Mouse (Mus musculus) gastrocnemius, postnatal 10 days (tissue): ENCODE measurements around the gene Vwa8. TPM values are rescaled to one million over a fixed set of nuclear protein-coding genes. Genes with fewer than 3 reads are reported as not detected.

Experiments
- DNase-seq: peaks from one replicate; pipeline ENCODE4 v3.0.0; 2021; ENCODE audit warnings: mixed read lengths
- total RNA-seq, 2 experiments: library from RNA; stranded (reverse); gene quantifications; 2 replicates each; pipeline ENCODE4 v1.2.3; 2021

The Vwa8 gene
- total RNA-seq, 2 experiments from 2014 or later = 54.2 to 61.2 TPM

DNA sequence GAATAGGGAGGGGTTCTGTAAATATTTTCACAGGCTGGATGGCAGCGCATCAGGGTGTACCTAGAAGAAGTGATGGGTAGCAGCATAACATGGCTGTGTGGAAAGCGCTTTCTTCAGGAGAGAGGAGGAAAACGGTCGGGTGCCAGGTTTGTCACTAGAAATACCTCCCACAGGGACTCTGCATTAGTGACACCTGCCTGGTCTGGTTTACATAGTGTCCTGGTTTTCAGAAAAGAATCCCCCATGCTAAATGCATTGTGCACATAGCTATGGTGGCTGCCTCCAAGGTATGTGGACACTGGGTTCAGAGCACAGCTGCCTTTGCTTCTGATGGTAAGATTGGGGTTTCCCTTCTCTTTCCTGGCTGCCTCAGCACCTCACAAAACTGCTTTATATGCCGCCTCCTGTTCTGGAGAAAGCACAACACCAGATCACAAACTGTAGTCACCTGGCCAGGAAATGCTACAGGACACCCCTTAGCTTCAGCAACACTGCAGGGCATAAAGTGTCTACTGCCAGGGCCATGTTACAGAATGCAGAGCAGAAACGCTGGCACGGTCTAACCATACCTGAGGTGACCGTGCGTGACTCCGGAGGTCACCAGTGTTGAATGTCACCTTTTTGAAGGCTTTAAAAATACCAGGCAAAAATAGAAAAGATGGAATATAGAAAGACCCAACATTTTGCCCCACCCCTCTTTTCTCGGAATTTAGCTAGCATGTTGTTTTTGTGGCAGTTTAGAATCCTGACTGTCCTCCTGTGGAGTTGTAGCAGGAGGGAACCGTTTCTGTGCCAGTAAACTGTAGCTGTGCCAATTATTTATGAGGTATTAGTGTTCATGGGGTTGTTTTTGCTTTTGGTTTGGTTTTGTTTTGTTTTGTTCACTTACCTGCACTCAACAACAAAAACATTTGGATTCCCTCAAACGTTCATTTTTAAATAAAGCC lies 295.7 kb downstream of the Vwa8 start:
- DNase-seq = no peak

DNA sequence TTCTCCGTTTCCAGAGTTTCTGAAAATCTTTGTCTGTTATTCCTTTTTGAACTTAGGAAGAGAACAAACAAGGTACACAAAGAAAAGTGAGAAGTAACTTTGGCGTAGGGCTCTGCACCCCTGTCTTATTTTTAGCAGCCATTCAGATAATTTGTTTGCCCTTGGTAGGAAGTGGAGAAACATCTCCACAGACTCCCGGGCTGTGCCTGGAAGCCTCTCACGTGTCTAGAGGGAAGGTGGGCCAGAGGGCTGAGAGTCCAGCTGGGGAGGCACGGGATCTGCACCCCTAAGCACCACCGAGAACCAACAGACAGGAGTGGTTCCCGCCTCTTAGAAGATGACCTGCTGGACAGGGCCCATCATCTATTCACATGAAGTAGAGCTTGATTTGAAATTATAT lies 302.9 kb downstream of the Vwa8 start:
- no peak for DNase-seq

DNA sequence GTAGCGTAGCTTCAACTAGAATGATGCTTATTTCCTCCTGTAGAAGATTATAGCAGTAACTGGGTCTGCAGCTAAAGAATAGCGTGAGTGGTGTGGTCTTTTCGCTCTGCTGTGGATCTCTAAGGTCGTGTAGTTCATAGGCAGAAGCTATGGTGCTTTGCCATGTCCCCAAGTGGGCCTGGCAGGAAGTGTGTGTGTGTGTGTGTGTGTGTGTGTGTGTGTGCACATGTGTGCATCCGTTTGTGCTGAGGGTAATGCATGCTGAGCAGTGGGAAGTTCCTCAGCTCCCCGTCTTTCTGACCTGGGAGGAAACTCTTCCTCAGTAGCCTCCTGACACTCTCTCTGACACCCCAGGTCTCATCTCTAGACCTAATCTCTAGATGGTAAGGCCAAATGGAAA lies 305.0 kb downstream of the Vwa8 start:
- DNase-seq = no peak

- DNase-seq = no peak
Observed at GRCm38 (mm10) chr14:79154961-79155360, 306.1 kb downstream of the Vwa8 start.

- DNase-seq = no peak
Observed at GRCm38 (mm10) chr14:79156526-79157411, 307.9 kb downstream of the Vwa8 start.

DNA sequence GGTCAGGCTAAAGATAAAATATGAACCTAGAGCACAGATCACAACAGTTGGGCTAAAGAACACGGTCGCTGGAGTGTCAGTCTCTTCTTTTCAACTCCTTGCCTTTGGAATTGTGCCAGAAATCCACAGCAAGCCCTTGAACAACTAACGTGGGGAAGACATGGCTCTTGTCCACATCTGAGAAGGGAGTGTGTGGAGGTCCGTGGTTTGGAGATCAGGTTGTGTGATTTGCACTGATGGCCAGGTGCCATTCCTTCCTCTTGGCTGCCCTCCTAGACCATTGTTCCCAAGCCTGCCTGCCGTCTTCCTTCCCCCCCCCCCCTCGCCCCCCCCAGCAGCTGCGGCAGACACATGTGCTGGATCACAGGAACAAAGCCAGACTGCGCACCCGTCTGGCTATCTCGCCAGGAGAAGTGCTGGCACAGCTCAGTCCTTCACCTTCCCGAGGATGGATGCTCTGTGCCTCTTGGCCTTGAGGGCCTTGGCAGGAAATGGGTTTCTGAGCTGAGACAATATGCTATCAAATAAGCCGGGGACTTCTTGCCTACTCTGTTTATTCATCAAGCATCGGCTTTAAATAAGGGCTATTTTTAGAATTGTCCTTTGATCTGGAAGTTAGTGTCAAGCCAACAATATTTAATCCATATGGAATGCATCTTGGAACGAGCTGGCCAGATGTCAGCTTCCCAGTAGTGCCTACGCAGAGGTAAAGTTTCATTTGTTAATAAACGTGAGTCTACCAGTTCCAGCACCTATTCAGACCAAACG lies 308.8 kb downstream of the Vwa8 start:
- peak; percentile 25 for DNase-seq

DNA sequence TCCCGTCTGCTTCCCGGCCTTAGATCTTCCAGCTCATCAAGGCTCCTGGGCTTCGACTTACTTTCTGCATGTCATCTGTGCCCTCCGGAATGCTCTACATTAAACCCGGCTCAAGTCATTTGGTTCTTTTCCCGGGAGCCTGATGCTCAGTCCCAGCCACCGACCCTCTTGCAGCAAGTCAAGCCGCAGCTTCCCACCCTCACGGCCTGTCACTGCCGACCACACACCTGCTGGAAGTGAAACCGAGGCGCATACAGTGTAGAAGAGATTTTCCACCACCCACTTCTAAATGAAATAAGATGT lies 309.3 kb downstream of the Vwa8 start:
- no peak for DNase-seq

DNA sequence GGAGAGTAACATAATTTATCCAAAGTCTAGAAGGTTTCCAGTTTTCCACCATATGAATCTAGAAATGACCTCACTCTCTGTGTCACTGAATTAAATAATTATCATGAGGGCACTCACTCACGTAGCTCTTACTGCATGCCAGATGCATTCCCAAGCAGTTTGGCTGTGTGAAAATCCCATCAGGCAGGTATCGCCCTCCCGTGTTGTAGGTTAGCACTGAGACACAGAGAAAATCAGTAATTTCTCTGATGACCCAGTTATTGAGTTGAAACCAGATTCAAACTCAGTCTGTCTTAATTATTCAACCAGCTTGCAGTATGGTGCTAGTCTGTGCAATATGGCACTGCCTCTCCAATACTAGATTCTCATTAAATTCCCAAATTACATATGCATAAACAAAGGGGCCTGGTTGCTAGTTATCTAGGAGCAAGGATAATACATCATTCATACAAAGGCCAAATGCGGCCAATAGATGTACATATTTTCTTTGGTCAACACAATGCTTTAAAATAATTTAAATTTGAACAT lies 309.9 kb downstream of the Vwa8 start:
- DNase-seq = no peak

DNA sequence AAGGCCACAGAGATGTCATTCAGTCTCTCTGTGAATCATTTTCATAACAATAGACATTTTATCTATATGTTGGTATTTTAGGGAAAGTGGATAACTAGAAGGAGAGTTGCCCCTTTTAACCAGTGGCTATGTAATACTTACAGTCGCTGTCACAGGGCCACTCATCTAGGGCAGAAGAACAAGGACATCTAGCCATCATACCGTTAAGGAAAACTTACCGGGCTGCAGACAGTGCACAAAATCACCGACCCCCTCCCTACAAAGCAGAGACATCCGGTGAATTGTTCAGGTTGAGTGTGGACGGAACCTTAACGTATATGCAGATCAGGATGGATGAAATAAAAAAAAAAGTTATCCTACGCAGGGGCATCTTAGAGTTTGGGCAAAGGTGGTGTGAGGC lies 310.6 kb downstream of the Vwa8 start:
- no peak for DNase-seq

DNA sequence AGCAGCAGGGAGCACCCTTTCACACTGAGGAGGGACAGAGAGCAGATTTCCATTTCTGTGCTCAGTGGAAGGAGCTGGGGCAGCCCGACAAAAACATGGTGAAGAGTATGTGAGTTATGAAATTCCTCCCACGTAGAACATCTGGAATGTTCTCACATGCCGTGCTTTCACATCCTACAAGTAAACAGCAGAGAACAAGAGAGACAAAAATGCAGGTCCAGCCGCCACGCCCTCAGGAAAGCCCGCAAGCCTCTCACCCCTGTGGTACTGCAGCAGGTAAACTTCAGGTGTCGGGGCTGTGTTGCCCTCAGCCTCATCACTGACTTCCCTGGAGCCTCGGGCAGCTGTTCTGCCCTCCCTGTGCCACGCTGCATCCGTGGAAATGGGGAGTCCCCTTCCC lies 311.6 kb downstream of the Vwa8 start:
- DNase-seq = no peak

- DNase-seq = no peak
Observed at GRCm38 (mm10) chr14:79160966-79161365, 312.1 kb downstream of the Vwa8 start.

DNA sequence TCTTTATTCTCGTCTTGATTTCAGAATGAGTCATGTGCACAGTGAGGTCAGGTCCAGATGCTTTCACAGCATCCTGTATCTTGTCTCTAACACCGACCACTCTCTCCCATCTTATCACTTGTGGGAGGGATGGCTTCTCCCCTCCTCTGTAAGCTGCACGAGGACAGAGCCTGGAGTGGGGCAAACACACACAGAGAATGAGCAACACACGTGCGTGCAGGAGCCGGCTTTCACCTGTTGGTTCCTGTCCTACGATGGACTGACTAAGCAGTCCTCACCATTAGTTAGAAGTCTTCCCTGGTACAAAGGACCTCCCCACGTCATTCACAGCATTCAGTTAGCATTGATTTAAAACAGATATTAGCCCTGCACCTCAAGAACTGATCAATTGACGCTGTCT lies 312.9 kb downstream of the Vwa8 start:
- no peak for DNase-seq

DNA sequence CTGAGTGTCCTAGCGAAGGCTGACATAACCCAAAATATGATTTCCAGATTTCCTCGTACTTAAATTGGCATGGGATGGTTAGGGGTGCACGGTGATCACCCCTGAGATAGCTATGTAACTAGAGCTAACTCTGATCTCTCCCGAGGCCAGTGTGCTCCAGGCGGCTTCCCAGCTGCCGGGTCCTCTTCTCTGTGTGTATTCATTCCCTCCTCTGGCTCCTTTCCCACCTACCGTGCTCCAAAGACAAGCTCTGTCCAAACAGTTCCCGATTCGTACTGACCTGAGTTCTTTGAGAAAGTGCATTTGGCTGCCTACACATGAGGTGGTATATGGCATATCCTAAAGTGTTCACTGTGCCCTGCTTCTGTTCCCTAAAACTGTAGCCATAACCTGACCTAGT lies 313.8 kb downstream of the Vwa8 start:
- no peak for DNase-seq

- DNase-seq = no peak
Observed at GRCm38 (mm10) chr14:79164334-79164733, 315.5 kb downstream of the Vwa8 start.

DNA sequence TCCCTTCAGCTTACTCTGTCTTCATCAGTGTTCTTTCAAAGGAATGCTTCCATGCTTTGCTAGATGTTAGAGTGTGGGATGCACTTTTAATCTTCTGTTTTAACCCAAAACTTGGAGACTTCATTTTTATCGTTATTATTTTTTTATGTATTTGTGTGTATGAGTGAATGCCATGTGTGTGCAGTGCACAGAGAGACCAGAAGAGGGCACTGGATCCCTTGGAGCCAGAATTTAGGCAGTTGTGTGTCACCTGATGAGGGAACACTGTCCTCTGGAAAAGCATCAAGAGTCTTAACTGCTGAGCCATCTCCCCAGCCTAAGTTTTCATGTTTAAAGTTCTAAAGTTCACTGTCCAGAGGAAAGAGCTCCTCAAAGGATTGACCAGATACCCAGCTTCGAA lies 316.1 kb downstream of the Vwa8 start:
- no peak for DNase-seq

DNA sequence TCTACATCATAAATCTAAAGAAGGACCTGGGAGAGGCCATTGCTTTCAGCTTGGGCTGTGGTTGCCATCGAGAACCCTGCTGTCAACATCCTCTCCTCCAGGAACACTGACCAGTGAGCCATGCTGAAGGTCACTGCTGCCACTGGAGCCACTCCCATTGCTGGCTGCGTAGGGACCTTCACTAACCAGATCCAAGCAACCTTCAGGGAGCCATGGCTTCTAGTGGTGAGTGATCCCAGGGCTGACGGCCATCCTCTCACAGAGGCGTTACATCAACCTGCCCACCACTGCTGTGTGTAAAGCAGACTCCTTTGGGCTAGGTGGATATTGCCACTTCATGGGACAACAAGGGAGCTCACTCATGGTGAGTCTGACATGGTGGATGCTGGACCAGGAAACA lies 325.7 kb downstream of the Vwa8 start:
- DNase-seq = no peak

GRCm38 (mm10) chr14:79177754-79178153 lies 328.9 kb downstream of the Vwa8 start:
- DNase-seq = no peak

- DNase-seq = no peak
Observed at GRCm38 (mm10) chr14:79178247-79178646, 329.4 kb downstream of the Vwa8 start.

DNA sequence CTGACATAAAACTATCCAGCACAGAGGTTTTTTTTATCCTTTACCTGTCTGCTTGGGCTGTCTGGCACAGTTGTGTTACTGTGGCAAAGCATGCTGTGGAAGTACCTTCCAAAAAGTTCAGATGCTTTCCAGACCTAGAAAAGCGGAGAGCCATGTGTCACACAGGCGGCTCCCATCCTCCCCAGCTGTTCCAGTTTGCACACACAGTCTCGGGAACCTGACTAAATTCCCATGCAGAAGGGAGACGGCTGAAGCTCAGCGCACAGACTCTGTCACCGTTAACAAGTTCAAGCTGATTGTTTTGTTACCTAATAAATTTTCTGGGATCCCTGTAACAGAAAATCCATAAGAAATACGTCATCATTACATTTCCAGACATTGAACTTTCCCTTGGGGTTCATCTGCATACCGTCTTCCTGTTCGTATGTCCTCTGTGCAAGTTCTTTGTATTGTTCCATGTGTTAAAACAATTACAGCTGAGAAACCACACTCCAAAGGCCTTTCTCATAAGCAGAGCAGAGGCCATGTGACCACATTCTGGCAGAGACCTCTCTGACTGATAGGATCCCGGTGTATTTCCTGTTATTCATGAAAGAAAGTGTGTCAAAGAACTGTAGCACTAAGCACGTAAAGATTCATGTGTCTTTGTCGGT lies 331.4 kb downstream of the Vwa8 start:
- no peak for DNase-seq

DNA sequence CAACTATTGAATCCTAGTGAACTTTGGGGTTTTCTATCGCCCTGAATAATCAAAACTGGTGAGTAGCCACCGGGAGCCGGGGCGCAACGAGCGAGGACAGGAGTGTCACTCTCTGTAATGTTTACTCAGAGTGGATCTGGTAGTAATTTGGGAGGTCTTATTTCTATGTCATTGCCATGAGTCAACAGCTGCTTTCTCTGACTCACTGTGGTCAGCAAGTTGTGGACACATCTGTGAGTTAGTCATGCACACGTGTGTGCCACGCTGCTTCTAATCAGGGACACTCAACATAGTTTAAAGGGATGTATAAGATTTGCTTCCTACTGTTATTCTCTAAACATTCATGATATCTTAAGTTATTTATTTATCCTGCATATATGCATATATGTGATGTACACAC lies 332.9 kb downstream of the Vwa8 start:
- DNase-seq = no peak

DNA sequence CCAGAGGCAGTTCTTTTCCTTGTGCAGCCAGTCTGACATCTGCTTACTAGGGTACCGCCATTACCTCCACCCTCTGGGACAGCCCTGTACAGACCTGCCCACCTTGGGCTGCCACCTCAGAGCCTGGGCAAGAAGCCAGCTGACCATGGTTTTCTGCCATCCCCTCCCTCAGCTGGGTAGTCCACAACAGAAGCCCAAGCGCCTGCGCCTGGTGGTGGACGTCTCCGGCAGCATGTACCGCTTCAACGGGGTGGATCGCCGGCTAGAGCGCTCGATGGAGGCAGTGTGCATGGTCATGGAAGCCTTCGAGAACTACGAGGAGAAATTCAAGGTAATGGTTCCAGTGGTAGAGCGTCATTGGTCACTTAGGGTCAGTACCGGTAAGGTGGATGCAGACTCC lies 333.9 kb downstream of the Vwa8 start:
- no peak for DNase-seq

- no peak for DNase-seq
Observed at GRCm38 (mm10) chr14:79183261-79183660, 334.4 kb downstream of the Vwa8 start.
